Mouse (Mus musculus) heart, adult 11 months (tissue): ENCODE measurements around the gene Gm6583.
A peak's percentile ranks its signal among the peaks of the same experiment; 100 is the strongest.

Experiments used
- DNase-seq: peaks from one replicate; pipeline ENCODE4 v3.0.0; 2022

Gene Gm6583

GRCm38 (mm10) chr5:112355910-112356309 lies at the start of gene Gm6583:
TSS of gene Gm6583 (minus strand) at chr5:112356033.
- no peak for DNase-seq

GRCm38 (mm10) chr5:112402437-112402836 lies 46.6 kb upstream of the Gm6583 start:
- no peak for DNase-seq

GRCm38 (mm10) chr5:112399284-112399683 lies 43.5 kb upstream of the Gm6583 start:
- DNase-seq, result no peak

- DNase-seq, result no peak
These were observed 40.2 kb upstream of the Gm6583 start for GRCm38 (mm10) chr5:112396066-112396465.

GRCm38 (mm10) chr5:112394779-112395443 lies 39.1 kb upstream of the Gm6583 start, which contains the start of gene Asphd2:
TSS of gene Asphd2 (minus strand) at chr5:112394866.
- peak; percentile 94 for DNase-seq

- no peak for DNase-seq
These were observed 38.6 kb upstream of the Gm6583 start for GRCm38 (mm10) chr5:112394415-112394763.

- no peak for DNase-seq
These were observed 38.0 kb upstream of the Gm6583 start for GRCm38 (mm10) chr5:112393741-112394414.

GRCm38 (mm10) chr5:112391676-112392323 lies 36.0 kb upstream of the Gm6583 start:
- DNase-seq, result no peak

GRCm38 (mm10) chr5:112391002-112391401 lies 35.2 kb upstream of the Gm6583 start:
- DNase-seq, result no peak

GRCm38 (mm10) chr5:112389352-112389751 lies 33.5 kb upstream of the Gm6583 start:
- no peak for DNase-seq

GRCm38 (mm10) chr5:112385973-112386372 lies 30.1 kb upstream of the Gm6583 start:
- no peak for DNase-seq

- no peak for DNase-seq
These were observed 29.1 kb upstream of the Gm6583 start for GRCm38 (mm10) chr5:112384805-112385472.

GRCm38 (mm10) chr5:112382641-112383330 lies 27.0 kb upstream of the Gm6583 start:
- DNase-seq, result peak; percentile 97

- no peak for DNase-seq
These were observed 26.2 kb upstream of the Gm6583 start for GRCm38 (mm10) chr5:112382042-112382441.

- no peak for DNase-seq
These were observed 25.3 kb upstream of the Gm6583 start for GRCm38 (mm10) chr5:112381154-112381553.

- DNase-seq, result no peak
These were observed 22.9 kb upstream of the Gm6583 start for GRCm38 (mm10) chr5:112378716-112379115.

- DNase-seq, result no peak
These were observed 21.5 kb upstream of the Gm6583 start for GRCm38 (mm10) chr5:112377380-112377779.

GRCm38 (mm10) chr5:112376111-112376510 lies 20.3 kb upstream of the Gm6583 start:
- DNase-seq, result no peak

- DNase-seq, result no peak
These were observed 16.1 kb upstream of the Gm6583 start for GRCm38 (mm10) chr5:112371933-112372332.

- DNase-seq, result no peak
These were observed 14.5 kb upstream of the Gm6583 start for GRCm38 (mm10) chr5:112370236-112370813.

- DNase-seq, result no peak
These were observed 13.5 kb upstream of the Gm6583 start for GRCm38 (mm10) chr5:112369326-112369725.

GRCm38 (mm10) chr5:112368666-112369065 lies 12.8 kb upstream of the Gm6583 start:
- DNase-seq, result no peak
